Mouse (Mus musculus): ENCODE measurements around the gene Tpm1. TPM values are rescaled to one million over a fixed set of nuclear protein-coding genes. Genes with fewer than 3 reads are reported as not detected.
A peak's percentile ranks its signal among the peaks of the same experiment; 100 is the strongest.

Gene Tpm1
- total RNA-seq (2014; rRNA removed) (26.0 and 35.0 TPM in 2 replicates), polyA plus RNA-seq (2012; rRNA removed) (16.1 and 17.6 TPM in 2 replicates)

- H3K27ac ChIP-seq (replicated peaks; ENCODE audit: insufficient read depth, low read depth, low read length) = no peak within 1 kb of the TSS
- DNase-seq (ENCODE audit: extremely low read depth, low read depth, low spot score) = no peak
- WGBS = 4% methylated on average over 51 of the region's 51 CpGs
- peaks cover 6% of the 10 kb centered on the region for H3K4me1 ChIP-seq (ENCODE audit: control insufficient read depth, insufficient read depth, low read length)
- peak within 1 kb of the TSS; percentile 53; the same call in 1 of the 2 replicates for H3K4me3 ChIP-seq (ENCODE audit: insufficient read depth, low read depth, low read length)
- 0 out of 2 replicates have a peak within 1 kb of the TSS, but pooled peaks have one; percentile 11 for H3K9ac ChIP-seq (ENCODE audit: low read depth, low read length)
- H3K36me3 ChIP-seq (ENCODE audit: control insufficient read depth, insufficient read depth, low read length) = no peaks in the 10 kb centered on the region
- H3K79me2 ChIP-seq (ENCODE audit: control insufficient read depth, insufficient read depth, low read length) = no peaks in the 10 kb centered on the region
- 0 out of 2 replicates have a peak, but pooled peaks have one; percentile 17 for TF ChIP-seq POLR2A (IDR thresholded peaks at IDR 0.05; ENCODE audit: extremely low read depth, insufficient read depth, low read length)
- no peak for TF ChIP-seq CTCF (IDR thresholded peaks at IDR 0.05; ENCODE audit: low read depth, low read length)
- H3K27me3 ChIP-seq (ENCODE audit: control insufficient read depth, insufficient read depth, low read length) = peaks cover 26% of the 10 kb centered on the region; the same call in 1 of the 2 replicates
Observed at GRCm38 (mm10) chr9:67049086-67049824, at the start of gene Tpm1. TSS of gene Tpm1 (minus strand) at chr9:67049406.

- H3K4me1 ChIP-seq (ENCODE audit: control insufficient read depth, insufficient read depth, low read length) = no peaks in the 10 kb centered on the region
- WGBS = 93% methylated on average over 2 of the region's 2 CpGs
- H3K79me2 ChIP-seq (ENCODE audit: control insufficient read depth, insufficient read depth, low read length) = no peaks in the 10 kb centered on the region
- no peaks in the 10 kb centered on the region for H3K36me3 ChIP-seq (ENCODE audit: control insufficient read depth, insufficient read depth, low read length)
- no peak overlapping the region for H3K4me3 ChIP-seq (ENCODE audit: insufficient read depth, low read depth, low read length)
- H3K27ac ChIP-seq (replicated peaks; ENCODE audit: insufficient read depth, low read depth, low read length) = no peak overlapping the region
- TF ChIP-seq POLR2A (IDR thresholded peaks at IDR 0.05; ENCODE audit: extremely low read depth, insufficient read depth, low read length) (no peak), CTCF (IDR thresholded peaks at IDR 0.05; ENCODE audit: low read depth, low read length) (no peak)
- no peak overlapping the region for H3K9ac ChIP-seq (ENCODE audit: low read depth, low read length)
- no peaks in the 10 kb centered on the region for H3K27me3 ChIP-seq (ENCODE audit: control insufficient read depth, insufficient read depth, low read length)
- DNase-seq (ENCODE audit: extremely low read depth, low read depth, low spot score) = no peak
Observed at GRCm38 (mm10) chr9:67094371-67094770, 45.2 kb upstream of the Tpm1 start.

GRCm38 (mm10) chr9:67092210-67092609, 43.0 kb upstream of the Tpm1 start:
- no peak for TF ChIP-seq CTCF (IDR thresholded peaks at IDR 0.05; ENCODE audit: low read depth, low read length)
- no peak for TF ChIP-seq POLR2A (IDR thresholded peaks at IDR 0.05; ENCODE audit: extremely low read depth, insufficient read depth, low read length)
- Histone ChIP-seq H3K9ac (ENCODE audit: low read depth, low read length) (no peak overlapping the region), H3K4me1 (ENCODE audit: control insufficient read depth, insufficient read depth, low read length) (no peaks in the 10 kb centered on the region), H3K4me3 (ENCODE audit: insufficient read depth, low read depth, low read length) (no peak overlapping the region), H3K79me2 (ENCODE audit: control insufficient read depth, insufficient read depth, low read length) (no peaks in the 10 kb centered on the region), H3K27me3 (ENCODE audit: control insufficient read depth, insufficient read depth, low read length) (no peaks in the 10 kb centered on the region), H3K36me3 (ENCODE audit: control insufficient read depth, insufficient read depth, low read length) (no peaks in the 10 kb centered on the region), H3K27ac (replicated peaks; ENCODE audit: insufficient read depth, low read depth, low read length) (no peak overlapping the region)
- 87% methylated on average over 4 of the region's 4 CpGs for WGBS
- no peak for DNase-seq (ENCODE audit: extremely low read depth, low read depth, low spot score)

- no peak overlapping the region for H3K27ac ChIP-seq (replicated peaks; ENCODE audit: insufficient read depth, low read depth, low read length)
- H3K4me3 ChIP-seq (ENCODE audit: insufficient read depth, low read depth, low read length) = no peak overlapping the region
- no peaks in the 10 kb centered on the region for H3K27me3 ChIP-seq (ENCODE audit: control insufficient read depth, insufficient read depth, low read length)
- TF ChIP-seq POLR2A (IDR thresholded peaks at IDR 0.05; ENCODE audit: extremely low read depth, insufficient read depth, low read length) (no peak), CTCF (IDR thresholded peaks at IDR 0.05; ENCODE audit: low read depth, low read length) (no peak)
- H3K79me2 ChIP-seq (ENCODE audit: control insufficient read depth, insufficient read depth, low read length) = no peaks in the 10 kb centered on the region
- H3K9ac ChIP-seq (ENCODE audit: low read depth, low read length) = no peak overlapping the region
- 56% methylated on average over 7 of the region's 7 CpGs for WGBS
- no peaks in the 10 kb centered on the region for H3K36me3 ChIP-seq (ENCODE audit: control insufficient read depth, insufficient read depth, low read length)
- H3K4me1 ChIP-seq (ENCODE audit: control insufficient read depth, insufficient read depth, low read length) = no peaks in the 10 kb centered on the region
- no peak for DNase-seq (ENCODE audit: extremely low read depth, low read depth, low spot score)
Observed at GRCm38 (mm10) chr9:67091598-67091997, 42.4 kb upstream of the Tpm1 start.

- no peak overlapping the region for H3K9ac ChIP-seq (ENCODE audit: low read depth, low read length)
- H3K4me1 ChIP-seq (ENCODE audit: control insufficient read depth, insufficient read depth, low read length) = no peaks in the 10 kb centered on the region
- 77% methylated on average over 11 of the region's 11 CpGs for WGBS
- H3K27me3 ChIP-seq (ENCODE audit: control insufficient read depth, insufficient read depth, low read length) = no peaks in the 10 kb centered on the region
- H3K79me2 ChIP-seq (ENCODE audit: control insufficient read depth, insufficient read depth, low read length) = no peaks in the 10 kb centered on the region
- TF ChIP-seq CTCF (IDR thresholded peaks at IDR 0.05; ENCODE audit: low read depth, low read length) (no peak), POLR2A (IDR thresholded peaks at IDR 0.05; ENCODE audit: extremely low read depth, insufficient read depth, low read length) (no peak)
- no peak overlapping the region for H3K27ac ChIP-seq (replicated peaks; ENCODE audit: insufficient read depth, low read depth, low read length)
- DNase-seq (ENCODE audit: extremely low read depth, low read depth, low spot score) = no peak
- no peaks in the 10 kb centered on the region for H3K36me3 ChIP-seq (ENCODE audit: control insufficient read depth, insufficient read depth, low read length)
- H3K4me3 ChIP-seq (ENCODE audit: insufficient read depth, low read depth, low read length) = no peak overlapping the region
Observed at GRCm38 (mm10) chr9:67091151-67091550, 41.9 kb upstream of the Tpm1 start.

- TF ChIP-seq POLR2A (IDR thresholded peaks at IDR 0.05; ENCODE audit: extremely low read depth, insufficient read depth, low read length) (no peak), CTCF (IDR thresholded peaks at IDR 0.05; ENCODE audit: low read depth, low read length) (no peak)
Observed at GRCm38 (mm10) chr9:67090633-67091045, 41.4 kb upstream of the Tpm1 start.

More at GRCm38 (mm10) chr9:67090633-67091045, 41.4 kb upstream of the Tpm1 start:
- H3K9ac ChIP-seq (ENCODE audit: low read depth, low read length) = no peak overlapping the region
- no peak overlapping the region for H3K27ac ChIP-seq (replicated peaks; ENCODE audit: insufficient read depth, low read depth, low read length)
- no peaks in the 10 kb centered on the region for H3K79me2 ChIP-seq (ENCODE audit: control insufficient read depth, insufficient read depth, low read length)
- no peaks in the 10 kb centered on the region for H3K36me3 ChIP-seq (ENCODE audit: control insufficient read depth, insufficient read depth, low read length)
- 54% methylated on average over 1 of the region's 1 CpGs for WGBS
- H3K27me3 ChIP-seq (ENCODE audit: control insufficient read depth, insufficient read depth, low read length) = no peaks in the 10 kb centered on the region
- H3K4me1 ChIP-seq (ENCODE audit: control insufficient read depth, insufficient read depth, low read length) = no peaks in the 10 kb centered on the region
- DNase-seq (ENCODE audit: extremely low read depth, low read depth, low spot score) = no peak
- H3K4me3 ChIP-seq (ENCODE audit: insufficient read depth, low read depth, low read length) = no peak overlapping the region

Data from liver, adult 2 months (tissue).